Mouse (Mus musculus) spleen, adult 2 months (tissue): ENCODE data around the gene Hoxb5.

Experiments used
- CTCF ChIP-seq: fragments of 200-500 bp; IDR thresholded peaks from 2 replicates; pipeline ENCODE4 v1.5.1; 2011; ENCODE audit warnings: mild to moderate bottlenecking, inconsistent platforms; ENCODE audit not compliant: insufficient read depth, insufficient read length, insufficient replicate concordance; ENCODE audit errors: extremely low read depth
- POLR2A ChIP-seq: fragments of 200-500 bp; IDR thresholded peaks from 2 replicates; pipeline ENCODE4 v1.6.1; 2011; ENCODE audit warnings: low read depth, low read length, inconsistent platforms

DNA sequence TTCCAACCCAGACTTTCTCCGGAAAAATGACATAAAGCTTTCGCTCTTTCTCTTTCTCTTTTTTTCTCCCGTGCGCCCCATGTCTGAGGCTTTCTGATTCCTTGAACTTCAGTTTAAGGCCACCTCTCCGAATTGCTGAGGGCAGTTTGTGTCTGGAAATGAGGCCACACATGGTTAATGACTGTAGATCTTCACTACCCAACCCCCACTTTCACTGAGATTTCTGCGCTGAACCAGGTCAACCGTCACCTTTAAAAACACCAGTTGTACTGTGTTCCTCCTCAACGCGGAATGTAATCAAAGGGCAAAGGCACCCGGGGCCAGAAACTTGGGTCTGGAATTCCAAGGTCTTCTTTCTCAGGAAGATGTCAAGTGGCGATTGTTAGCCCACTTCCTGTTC, 48.9 kb upstream of the Hoxb5 start:
- TF ChIP-seq POLR2A (no peak), CTCF (no peak)
